Mouse (Mus musculus): ENCODE measurements at regions not wholly inside any gene's neighbourhood (a gene's known extent, or its start where the extent isn't known, plus 50 kb on each side); places are given as distances from the start of the nearest gene placed in this dataset.

DNA sequence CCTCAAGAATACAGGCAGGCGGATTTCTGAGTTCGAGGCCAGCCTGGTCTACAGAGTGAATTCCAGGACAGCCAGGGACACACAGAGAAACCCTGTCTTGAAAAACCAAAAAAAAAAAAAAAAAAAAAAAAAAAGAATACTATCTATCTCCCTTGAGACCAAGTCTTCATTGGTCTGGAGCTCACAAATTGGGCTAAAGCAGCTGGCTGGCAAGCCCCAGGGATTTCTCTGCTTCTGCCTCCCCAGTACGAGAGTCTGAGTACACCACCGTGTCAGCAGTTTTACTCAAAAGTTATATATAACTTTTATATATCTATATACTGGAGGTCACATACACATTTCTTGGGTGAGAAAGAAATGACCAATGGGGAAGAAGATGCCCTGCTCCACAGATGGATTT, 229.2 kb downstream of the Zfp36l1 start:
- DNase-seq, result no peak

- DNase-seq, result no peak
These were observed 232.0 kb downstream of the Zfp36l1 start for GRCm38 (mm10) chr12:79880751-79881261.

DNA sequence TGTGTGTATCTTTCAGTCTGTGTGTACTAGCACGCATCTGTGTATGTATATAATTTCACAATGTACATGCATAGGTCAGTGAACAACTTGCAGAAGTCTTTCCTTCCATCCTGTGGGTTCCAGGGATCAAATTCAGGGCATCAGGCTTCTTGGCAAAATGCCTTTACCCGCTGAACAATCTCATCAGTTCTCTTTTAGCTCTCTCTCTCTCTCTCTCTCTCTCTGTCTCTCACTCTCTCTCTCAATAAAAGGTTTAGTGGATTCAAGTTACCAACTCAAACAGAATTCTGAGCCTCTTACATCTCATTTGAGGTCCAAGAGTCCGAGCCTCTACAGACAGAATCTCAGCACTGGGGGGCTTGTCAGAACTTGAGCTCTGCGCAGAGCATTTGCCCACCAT, 232.5 kb downstream of the Zfp36l1 start:
- no peak for DNase-seq

DNA sequence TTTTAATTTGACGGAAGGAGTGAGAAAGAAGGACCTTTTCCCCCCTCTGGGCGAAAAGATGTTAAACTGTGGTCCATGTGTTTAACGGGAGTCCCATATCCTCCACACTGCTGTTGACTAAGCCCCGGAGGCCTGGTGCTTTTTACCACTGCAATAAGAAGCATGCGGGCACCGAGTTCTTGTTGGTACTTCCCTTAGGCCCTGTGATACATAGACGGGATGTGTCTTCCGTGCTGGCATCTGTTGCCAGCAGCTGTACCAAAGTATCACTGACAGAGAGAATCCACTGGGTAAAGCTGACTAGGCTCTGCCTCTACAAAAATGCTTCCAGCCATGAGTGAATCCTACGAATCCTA, 232.9 kb downstream of the Zfp36l1 start:
- no peak for DNase-seq

DNA sequence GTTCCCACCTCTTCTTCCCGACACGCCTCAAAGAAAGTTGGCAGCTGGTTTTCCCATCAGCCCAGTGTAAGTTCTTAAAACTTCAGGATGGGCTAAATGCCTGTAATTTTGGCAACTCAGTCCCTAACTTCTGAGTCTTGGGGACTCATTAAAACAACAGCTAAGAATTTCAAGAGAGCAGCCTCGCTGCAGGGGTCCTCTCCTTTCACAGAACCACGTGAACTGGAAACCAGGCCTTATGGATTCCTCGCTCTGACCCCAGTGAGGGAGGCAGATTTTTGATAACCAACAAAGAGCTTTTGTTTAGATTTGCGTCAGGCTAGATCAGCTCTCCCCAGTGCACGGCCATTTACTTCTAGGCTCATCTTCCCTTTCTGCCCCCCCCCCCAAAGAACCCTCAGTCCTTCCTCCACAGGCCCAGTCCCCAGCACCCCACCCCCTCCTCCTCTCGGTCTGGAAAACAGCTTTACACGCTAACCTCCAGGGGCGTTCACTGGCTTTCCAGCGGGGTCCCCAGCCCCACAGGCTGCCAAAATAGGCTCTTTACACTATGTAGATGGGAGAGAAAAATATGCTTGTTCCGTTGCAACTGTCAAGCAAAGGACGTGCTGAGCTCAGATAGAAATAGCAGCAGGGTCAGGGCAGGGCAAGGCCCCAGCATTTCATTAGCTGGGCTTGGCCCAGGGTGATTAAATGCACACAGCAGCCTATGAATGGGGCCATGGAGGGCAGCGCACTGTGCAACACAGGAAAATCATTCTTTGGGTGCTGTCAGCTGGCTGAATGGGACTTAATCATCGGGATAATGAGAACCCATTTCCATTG, 233.5 kb downstream of the Zfp36l1 start:
- DNase-seq, result peak; percentile 78 to 81

DNA sequence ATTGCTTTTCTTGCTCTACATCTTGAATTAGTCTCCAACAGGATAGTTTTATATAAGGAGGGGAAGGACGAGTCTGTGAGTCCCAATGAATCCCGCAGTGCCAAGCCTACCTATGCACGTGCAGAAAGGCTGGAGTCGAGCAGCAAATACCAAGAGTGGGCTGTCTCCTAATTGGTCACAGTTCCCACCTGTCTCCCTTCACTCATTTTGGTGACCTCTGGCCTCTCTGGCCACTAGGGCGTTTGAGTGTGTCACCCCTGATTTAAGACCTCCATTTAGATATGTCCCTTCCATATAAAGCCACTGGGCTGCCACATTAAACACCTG, 234.1 kb downstream of the Zfp36l1 start:
- no peak for DNase-seq

- DNase-seq, result no peak
These were observed 234.7 kb downstream of the Zfp36l1 start for GRCm38 (mm10) chr12:79878163-79878562.

DNA sequence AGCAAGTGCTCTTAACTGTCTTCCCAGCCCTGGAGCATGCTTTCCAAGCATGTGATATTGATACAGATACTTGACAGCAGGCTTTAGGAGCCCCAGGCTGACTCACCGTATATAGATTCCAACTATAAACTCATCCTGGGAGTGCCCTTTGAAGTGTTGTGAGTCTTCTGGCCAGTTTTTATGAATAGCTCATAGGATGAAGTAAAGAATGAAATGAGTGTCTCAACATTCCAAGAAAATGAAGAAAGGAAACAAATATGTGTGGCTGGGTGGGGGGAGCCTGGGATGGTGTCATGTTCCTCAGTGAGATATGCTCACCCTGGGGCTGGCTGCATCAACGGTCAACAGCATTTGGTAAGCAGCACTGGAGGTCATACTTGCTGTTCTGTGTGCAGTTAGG, 238.5 kb downstream of the Zfp36l1 start:
- no peak for DNase-seq

- no peak for DNase-seq
These were observed 247.6 kb downstream of the Zfp36l1 start for GRCm38 (mm10) chr12:79865179-79865552.

DNA sequence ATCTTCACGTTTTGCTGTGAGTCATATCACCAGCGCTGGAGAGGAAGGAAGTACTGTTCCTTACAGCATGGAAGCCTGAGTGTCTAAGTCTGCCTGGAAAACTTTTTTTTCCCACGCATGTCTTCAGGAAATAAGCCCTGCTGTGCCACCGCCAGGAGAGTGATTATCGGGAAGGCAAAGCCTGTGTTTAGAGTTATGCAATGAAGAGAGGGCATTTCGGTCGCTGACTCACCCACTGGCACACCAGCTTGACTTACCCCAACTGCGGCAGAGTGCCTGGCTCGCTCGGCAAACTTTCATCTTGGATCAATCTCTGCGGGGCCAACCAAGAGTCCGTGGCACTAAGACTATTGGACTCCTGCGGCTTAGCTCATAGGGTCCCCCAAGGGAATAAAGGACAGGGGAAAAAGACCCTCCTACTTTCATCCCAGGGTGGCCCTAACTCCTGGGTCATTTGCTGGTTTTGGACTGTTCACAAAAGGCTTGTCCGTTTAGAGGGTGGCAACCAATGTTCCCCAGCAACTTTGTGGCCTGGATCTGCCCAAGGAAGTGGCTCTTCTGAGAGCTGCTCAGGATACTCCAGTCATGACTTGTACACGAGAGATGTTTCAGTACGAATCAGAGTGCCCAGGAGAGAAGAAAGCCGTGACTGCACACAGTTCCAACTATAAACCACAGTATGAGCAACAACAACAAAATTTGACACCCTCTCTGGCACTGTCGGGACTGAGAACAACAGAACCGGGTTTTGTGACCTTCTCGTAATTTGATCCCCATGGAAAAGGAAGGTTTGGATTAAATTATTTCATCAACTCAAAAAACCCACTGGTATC, 248.3 kb downstream of the Zfp36l1 start:
- peak; percentile 65 for DNase-seq
